Mouse (Mus musculus): ENCODE measurements around the gene Hsd11b2. TPM values are rescaled to one million over a fixed set of nuclear protein-coding genes. Genes with fewer than 3 reads are reported as not detected.

Hsd11b2 gene
- polyA plus RNA-seq, 1 experiment from 2014 or later, result 2.8 TPM

GRCm38 (mm10) chr8:105489281-105489680, 29.3 kb upstream of the Hsd11b2 start:
- ATAC-seq (ENCODE audit: low FRiP score, low TSS enrichment) (no peak), DNase-seq (ENCODE audit: low spot score) (no peak)
- H3K4me3 ChIP-seq (ENCODE audit: low read depth, low read length), result no peak overlapping the region
- H3K9me3 ChIP-seq (ENCODE audit: control insufficient read depth, low read length), result no peaks in the 10 kb centered on the region
- 54% methylated on average over 1 of the region's 1 CpGs for WGBS
- no peak overlapping the region for H3K9ac ChIP-seq (ENCODE audit: low read length)
- no peaks in the 10 kb centered on the region for H3K4me1 ChIP-seq (replicated peaks; ENCODE audit: control insufficient read depth, insufficient read depth)
- no peaks in the 10 kb centered on the region for H3K27me3 ChIP-seq (ENCODE audit: control insufficient read depth, insufficient read depth, low read length)
- no peak overlapping the region for H3K27ac ChIP-seq (replicated peaks)
- H3K36me3 ChIP-seq (ENCODE audit: control insufficient read depth, insufficient read depth, low read length), result no peaks in the 10 kb centered on the region
- TF ChIP-seq CTCF (IDR thresholded peaks at IDR 0.05; ENCODE audit: low read depth) (no peak), EP300 (optimal IDR thresholded peaks at IDR 0.05) (no peak)
- H3K4me2 ChIP-seq (replicated peaks; ENCODE audit: low read depth), result no peak overlapping the region

GRCm38 (mm10) chr8:105493495-105493894, 25.1 kb upstream of the Hsd11b2 start:
- DNase-seq (ENCODE audit: low spot score) (no peak), ATAC-seq (ENCODE audit: low FRiP score, low TSS enrichment) (no peak)
- no peak overlapping the region for H3K27ac ChIP-seq (replicated peaks)

GRCm38 (mm10) chr8:105494566-105494965, 24.0 kb upstream of the Hsd11b2 start:
- H3K9me3 ChIP-seq (ENCODE audit: control insufficient read depth, low read length), result no peaks in the 10 kb centered on the region
- no peak overlapping the region for H3K4me2 ChIP-seq (replicated peaks; ENCODE audit: low read depth)
- H3K36me3 ChIP-seq (ENCODE audit: control insufficient read depth, insufficient read depth, low read length), result no peaks in the 10 kb centered on the region
- H3K4me1 ChIP-seq (replicated peaks; ENCODE audit: control insufficient read depth, insufficient read depth), result no peaks in the 10 kb centered on the region; the same call in 1 of the 2 replicates
- DNase-seq (ENCODE audit: low spot score) (no peak), ATAC-seq (ENCODE audit: low FRiP score, low TSS enrichment) (no peak)
- H3K27me3 ChIP-seq (ENCODE audit: control insufficient read depth, insufficient read depth, low read length), result no peaks in the 10 kb centered on the region
- no peak overlapping the region for H3K9ac ChIP-seq (ENCODE audit: low read length)
- TF ChIP-seq CTCF (IDR thresholded peaks at IDR 0.05; ENCODE audit: low read depth) (no peak), EP300 (optimal IDR thresholded peaks at IDR 0.05) (no peak)
- WGBS, result 48% methylated on average over 3 of the region's 3 CpGs
- H3K27ac ChIP-seq (replicated peaks), result peak overlapping the region; percentile 91
- no peak overlapping the region for H3K4me3 ChIP-seq (ENCODE audit: low read depth, low read length)

More at GRCm38 (mm10) chr8:105493495-105493894, 25.1 kb upstream of the Hsd11b2 start:
- no peak for TF ChIP-seq CTCF (IDR thresholded peaks at IDR 0.05; ENCODE audit: low read depth)
- TF ChIP-seq EP300 (optimal IDR thresholded peaks at IDR 0.05), result no peak
- no peak overlapping the region for H3K9ac ChIP-seq (ENCODE audit: low read length)
- no peaks in the 10 kb centered on the region for H3K27me3 ChIP-seq (ENCODE audit: control insufficient read depth, insufficient read depth, low read length)
- no peak overlapping the region for H3K4me3 ChIP-seq (ENCODE audit: low read depth, low read length)
- no peaks in the 10 kb centered on the region; the same call in 1 of the 2 replicates for H3K4me1 ChIP-seq (replicated peaks; ENCODE audit: control insufficient read depth, insufficient read depth)
- H3K36me3 ChIP-seq (ENCODE audit: control insufficient read depth, insufficient read depth, low read length), result no peaks in the 10 kb centered on the region
- no peak overlapping the region for H3K4me2 ChIP-seq (replicated peaks; ENCODE audit: low read depth)
- no peaks in the 10 kb centered on the region for H3K9me3 ChIP-seq (ENCODE audit: control insufficient read depth, low read length)
- 37% methylated on average over 3 of the region's 3 CpGs for WGBS

- TF ChIP-seq CTCF (IDR thresholded peaks at IDR 0.05; ENCODE audit: low read depth) (no peak), EP300 (optimal IDR thresholded peaks at IDR 0.05) (no peak)
- no peaks in the 10 kb centered on the region for H3K27me3 ChIP-seq (ENCODE audit: control insufficient read depth, insufficient read depth, low read length)
- DNase-seq (ENCODE audit: low spot score) (no peak), ATAC-seq (ENCODE audit: low FRiP score, low TSS enrichment) (no peak)
- H3K27ac ChIP-seq (replicated peaks), result peak overlapping the region; percentile 91
- no peaks in the 10 kb centered on the region for H3K9me3 ChIP-seq (ENCODE audit: control insufficient read depth, low read length)
- H3K9ac ChIP-seq (ENCODE audit: low read length), result peak overlapping the region; percentile 94
- H3K36me3 ChIP-seq (ENCODE audit: control insufficient read depth, insufficient read depth, low read length), result no peaks in the 10 kb centered on the region
- H3K4me1 ChIP-seq (replicated peaks; ENCODE audit: control insufficient read depth, insufficient read depth), result no peaks in the 10 kb centered on the region; the same call in 1 of the 2 replicates
- H3K4me2 ChIP-seq (replicated peaks; ENCODE audit: low read depth), result peak overlapping the region; percentile 80
- WGBS, result 25% methylated on average over 17 of the region's 17 CpGs
- H3K4me3 ChIP-seq (ENCODE audit: low read depth, low read length), result peak overlapping the region; percentile 85
These were observed 22.9 kb upstream of the Hsd11b2 start for GRCm38 (mm10) chr8:105495350-105496302.

GRCm38 (mm10) chr8:105496439-105497180, 21.9 kb upstream of the Hsd11b2 start, which contains the start of gene Zdhhc1:
TSS of gene Zdhhc1 (minus strand) at chr8:105496902.
- H3K36me3 ChIP-seq (ENCODE audit: control insufficient read depth, insufficient read depth, low read length), result no peaks in the 10 kb centered on the region
- peak within 1 kb of the TSS; percentile 85 for H3K4me3 ChIP-seq (ENCODE audit: low read depth, low read length)
- under 1% methylated on average over 64 of the region's 68 CpGs for WGBS
- H3K27me3 ChIP-seq (ENCODE audit: control insufficient read depth, insufficient read depth, low read length), result no peaks in the 10 kb centered on the region
- peak within 1 kb of the TSS; percentile 80 for H3K4me2 ChIP-seq (replicated peaks; ENCODE audit: low read depth)
- H3K27ac ChIP-seq (replicated peaks), result peak within 1 kb of the TSS; percentile 91
- DNase-seq (ENCODE audit: low spot score) (peak; percentile 91), ATAC-seq (ENCODE audit: low FRiP score, low TSS enrichment) (peak; percentile 91)
- no peaks in the 10 kb centered on the region; the same call in 1 of the 2 replicates for H3K4me1 ChIP-seq (replicated peaks; ENCODE audit: control insufficient read depth, insufficient read depth)
- H3K9me3 ChIP-seq (ENCODE audit: control insufficient read depth, low read length), result no peaks in the 10 kb centered on the region
- peak within 1 kb of the TSS; percentile 94 for H3K9ac ChIP-seq (ENCODE audit: low read length)
- TF ChIP-seq CTCF (IDR thresholded peaks at IDR 0.05; ENCODE audit: low read depth) (peak; percentile 74), EP300 (optimal IDR thresholded peaks at IDR 0.05) (no peak)
